Mouse (Mus musculus) left cerebral cortex, postnatal 14 days (tissue): ENCODE measurements around the gene Fbxw25. TPM values are rescaled to one million over a fixed set of nuclear protein-coding genes. Genes with fewer than 3 reads are reported as not detected.
"Not testable (repeated sequence)": the region's sequence is repeated elsewhere in the genome, so short reads cannot be mapped to it uniquely, and the experiment has no call there.

ENCODE experiments used
- DNase-seq, 2 experiments: peaks; one replicate each; pipeline ENCODE4 v3.0.0; 2021 to 2022; ENCODE audit warnings: low spot score in 2 of 2, mixed read lengths in 1 of 2
- intact Hi-C: fragments of 180-260 bp; cut with DNase I; formaldehyde crosslinking; loops from one replicate; pipeline ENCODE4 v1.15.1; 2025
- long read RNA-seq, 2 experiments: library from polyadenylated mRNA; stranded (forward); transcript quantifications; one replicate each; pipeline ENCODE4 v2.0.0; 2021
- total RNA-seq, 2 experiments: library from RNA; stranded (reverse); gene quantifications; 2 replicates each; pipeline ENCODE4 v1.2.3; 2021

The Fbxw25 gene
- total RNA-seq: not detected
- long read RNA-seq, experiment 1: 0 reads
- long read RNA-seq, experiment 2: 0 reads

DNA sequence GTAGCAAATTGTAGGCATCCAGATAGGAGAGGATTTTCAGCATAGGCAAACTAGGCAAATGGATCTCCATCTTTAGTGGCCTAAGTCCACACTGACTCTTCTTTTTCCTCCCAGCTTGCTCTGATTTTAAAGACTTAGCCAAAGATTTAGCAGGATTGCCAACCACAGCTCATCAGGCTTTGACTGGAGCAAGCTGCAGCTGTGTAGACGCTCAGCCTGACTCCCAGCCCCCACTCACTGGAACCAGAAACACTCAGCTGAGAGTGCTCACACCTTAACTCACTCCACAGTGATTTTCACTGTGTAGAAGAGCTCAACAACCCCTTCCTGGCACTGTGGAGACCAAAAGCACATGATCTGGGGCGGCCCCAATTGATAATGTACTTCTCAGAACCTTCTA, at the start of gene Fbxw25:
TSS of gene Fbxw25 (minus strand) at position 101 of the 400 bp plus-strand sequence.
- DNase-seq, intact Hi-C loops: not testable (repeated sequence)

DNA sequence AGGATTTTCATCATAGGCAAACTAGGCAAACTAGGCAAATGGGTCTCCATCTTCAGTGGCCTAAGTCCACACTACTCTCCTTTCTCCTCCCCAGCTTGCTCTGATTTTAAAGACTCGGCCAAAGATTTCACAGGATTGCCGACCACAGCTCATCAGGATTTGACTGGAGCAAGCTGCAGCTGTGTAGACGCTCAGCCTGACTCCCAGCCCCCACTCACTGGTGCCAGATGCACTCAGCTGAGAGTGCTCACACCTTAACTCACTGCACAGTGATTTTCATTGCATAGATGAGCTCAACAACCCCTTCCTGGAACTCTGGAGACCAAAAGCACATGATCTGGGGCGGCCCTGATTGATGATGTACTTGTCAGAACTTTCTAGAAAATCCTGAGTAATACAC, 38.1 kb upstream of the Fbxw25 start, which contains the start of gene Fbxw18:
TSS of gene Fbxw18 (minus strand) at position 101 of the 400 bp plus-strand sequence.
- intact Hi-C loops, DNase-seq: not testable (repeated sequence)

GRCm38 (mm10) chr9:109685299-109685698, 20.8 kb upstream of the Fbxw25 start:
- DNase-seq: peak; percentile 5 to 12
- intact Hi-C loops: no loop called here

DNA sequence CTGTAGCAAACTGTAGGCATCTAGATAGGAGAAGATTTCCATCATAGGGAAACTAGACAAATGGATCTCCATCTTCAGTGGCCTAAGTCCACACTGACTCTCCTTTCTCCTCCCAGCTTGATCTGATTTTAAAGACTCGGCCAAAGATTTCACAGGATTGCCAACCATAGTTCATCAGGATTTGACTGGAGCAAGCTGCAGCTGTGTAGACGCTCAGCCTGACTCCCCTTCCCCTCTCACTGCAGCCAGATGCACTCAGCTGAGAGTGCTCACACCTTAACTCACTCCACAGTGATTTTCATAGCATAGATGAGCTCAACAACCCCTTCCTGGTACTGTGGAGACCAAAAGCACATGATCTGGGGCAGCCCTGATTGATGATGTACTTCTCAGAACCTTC, 38.5 kb downstream of the Fbxw25 start, which contains the start of gene Fbxw24:
TSS of gene Fbxw24 (minus strand) at position 101 of the 400 bp plus-strand sequence.
- DNase-seq, intact Hi-C loops: not testable (repeated sequence)

GRCm38 (mm10) chr9:109606837-109607236, 57.6 kb downstream of the Fbxw25 start:
- peak; percentile 10 to 37 for DNase-seq
- intact Hi-C loops: not testable (repeated sequence)

DNA sequence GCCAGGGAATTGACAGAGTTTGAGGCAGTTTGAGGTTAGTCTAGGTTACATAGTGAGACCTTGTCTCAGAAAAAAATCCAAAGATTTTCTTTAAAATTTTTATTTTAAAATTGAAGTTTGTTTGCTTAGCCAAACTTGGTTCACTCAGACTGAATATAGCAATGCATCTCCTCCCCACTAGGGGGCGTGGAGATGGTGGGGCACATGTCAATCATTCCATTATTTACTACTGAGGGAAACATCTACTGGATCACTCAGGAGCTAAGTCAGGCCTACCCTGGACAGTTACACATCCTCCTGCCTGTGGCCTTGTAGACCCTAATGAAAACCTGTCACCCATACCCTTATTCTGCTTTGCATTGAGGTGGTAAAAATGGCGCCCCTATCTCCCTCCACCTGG, 62.3 kb downstream of the Fbxw25 start:
- intact Hi-C loops: not testable (repeated sequence)

DNA sequence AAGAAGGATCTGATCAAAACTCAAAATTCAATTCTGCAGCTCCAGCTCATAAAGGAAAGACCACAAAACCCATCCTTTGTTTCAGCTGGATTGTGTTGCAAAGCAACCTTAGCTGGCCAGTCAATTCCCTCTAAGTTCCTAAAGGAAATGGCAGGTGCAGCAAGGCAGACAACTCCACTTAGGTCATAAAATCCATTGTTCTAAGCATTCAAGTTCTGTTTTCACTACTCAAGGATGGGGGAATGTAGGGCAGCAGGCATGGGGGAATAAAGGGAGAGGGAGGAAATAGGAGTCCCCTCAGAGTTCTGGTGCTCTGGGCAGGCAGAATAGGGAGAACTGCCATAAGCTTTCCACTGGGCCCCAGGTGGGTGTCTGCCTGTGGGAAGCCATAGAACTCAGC, 67.2 kb downstream of the Fbxw25 start:
- no peak for DNase-seq
- intact Hi-C loops: no loop called here

More for the DNA sequence above, 62.3 kb downstream of the Fbxw25 start:
- DNase-seq: not testable (repeated sequence)

Other genes with a start within 250 kb of the Fbxw25 start
- not detected for gene Fbxw16, start 215.5 kb downstream of the Fbxw25 start, total RNA-seq
- gene Fbxw19, start 168.8 kb downstream of the Fbxw25 start, total RNA-seq: not detected
- not detected for gene Fbxw15, start 96.4 kb downstream of the Fbxw25 start, total RNA-seq
- not detected for gene Fbxw24, start 38.6 kb downstream of the Fbxw25 start, total RNA-seq
- not detected for gene Fbxw18, start 38.0 kb upstream of the Fbxw25 start, total RNA-seq
- not detected for gene Fbxw26, start 81.4 kb upstream of the Fbxw25 start, total RNA-seq
- not detected for gene Fbxw27, start 126.0 kb upstream of the Fbxw25 start, total RNA-seq
- gene Spink8, start 147.6 kb upstream of the Fbxw25 start, total RNA-seq: 1 to 10 TPM; 2.7 to 2.9 TPM
- gene Nme6, start 168.1 kb upstream of the Fbxw25 start, total RNA-seq: 1 to 10 TPM; 6.2 to 8.8 TPM
- not detected for gene Camp, start 185.0 kb upstream of the Fbxw25 start, total RNA-seq
- gene Cdc25a, start 210.9 kb upstream of the Fbxw25 start, total RNA-seq: 1 to 10 TPM; 4.5 TPM